Mouse (Mus musculus) Patski (cell line): ENCODE data around the gene Wwp2. TPM values are rescaled to one million over a fixed set of nuclear protein-coding genes. Genes with fewer than 3 reads are reported as not detected.
A peak's percentile ranks its signal among the peaks of the same experiment; 100 is the strongest.

Experiments
- ATAC-seq: fragments of 100-300 bp; one replicate; pipeline ENCODE4 v1.8.0; 2021
- CTCF ChIA-PET: fragments of 350-600 bp; sonication (Branson Sonifier 250); formaldehyde crosslinking; loops from one replicate; lab custom pipeline; 2022; ENCODE audit warnings: inconsistent platforms; lab: Charles Lee
- POLR2A ChIA-PET: fragments of 350-600 bp; sonication (Branson Sonifier 250); formaldehyde crosslinking; loops from one replicate; lab custom pipeline; 2022; ENCODE audit warnings: antibody characterized with exemption, inconsistent platforms; lab: Charles Lee
- DNase-seq: peaks from one replicate; pipeline ENCODE4 v3.0.0-alpha.2; 2011; ENCODE audit warnings: low read depth, low spot score
- H3K27me3 ChIP-seq: fragments of 371-371 bp; one replicate; pipeline ENCODE4 v1.5.1; 2021
- CTCF ChIP-seq: fragments of 100-300 bp; IDR thresholded peaks from one replicate; pipeline ENCODE4 v1.5.1; 2021
- in situ Hi-C: fragments of 300-500 bp; cut with MboI; formaldehyde crosslinking; loops from 3 replicates; pipeline ENCODE4 v1.11.1; 2018; ENCODE audit warnings: low pct_unique_long_range_greater_than_20kb, mixed read lengths
- polyA plus RNA-seq: library from polyadenylated mRNA; unstranded; gene quantifications from one replicate; pipeline ENCODE4 v1.2.3, GENCODE M21; 2021

Wwp2 gene
- polyA plus RNA-seq, 1 experiment from 2014 or later: 26.9 TPM

- ATAC-seq: no peak
- no peak for TF ChIP-seq CTCF
These were observed 11.0 kb upstream of the Wwp2 start for GRCm38 (mm10) chr8:107425230-107425597.

GRCm38 (mm10) chr8:107430821-107431220 lies 5.3 kb upstream of the Wwp2 start:
- in situ Hi-C loops: no loop called here
- POLR2A ChIA-PET: no interaction called here
- ATAC-seq (no peak), DNase-seq (no peak)
- TF ChIP-seq CTCF: no peak
- peaks cover 4% of the 10 kb centered on the region for H3K27me3 ChIP-seq
- CTCF ChIA-PET: interaction anchor here (1.3 kb wide), 1 partner anchor 22 kb away, joined by 3 read pairs; no protein-coding TSS in a partner anchor

More at GRCm38 (mm10) chr8:107425230-107425597, 11.0 kb upstream of the Wwp2 start:
- CTCF ChIA-PET: interaction anchor here (0.7 to 2.5 kb wide), 10 partner anchors 9 to 321 kb away, joined by 3 to 19 read pairs (median 3); no protein-coding TSS in a partner anchor
- POLR2A ChIA-PET: interaction anchor here (0.8 to 1.9 kb wide), 2 partner anchors 9 to 12 kb away, joined by 3 to 8 read pairs; no protein-coding TSS in a partner anchor
- H3K27me3 ChIP-seq: no peaks in the 10 kb centered on the region
- in situ Hi-C loops: no loop called here
- DNase-seq: no peak

- DNase-seq: no peak
- peaks cover 4% of the 10 kb centered on the region for H3K27me3 ChIP-seq
- ATAC-seq: peak; percentile 36
- in situ Hi-C loops: no loop called here
- CTCF ChIA-PET: no interaction called here
- POLR2A ChIA-PET: interaction anchor here (0.6 kb wide), 1 partner anchor 107 kb away, joined by 3 read pairs; no protein-coding TSS in a partner anchor
- TF ChIP-seq CTCF: no peak
These were observed 674 bp upstream of the Wwp2 start for GRCm38 (mm10) chr8:107435421-107435961.

GRCm38 (mm10) chr8:107436841-107437421 lies 766 bp downstream of the Wwp2 start:
- ChIA-PET CTCF (interaction anchor here (1.1 kb wide), 1 partner anchor 11 kb away, joined by 3 read pairs; no protein-coding TSS in a partner anchor), POLR2A (no interaction called here)
- DNase-seq (no peak), ATAC-seq (peak; percentile 49)
- no peak for TF ChIP-seq CTCF
- no peaks in the 10 kb centered on the region for H3K27me3 ChIP-seq
- in situ Hi-C loops: no loop called here

GRCm38 (mm10) chr8:107437711-107438110 lies 1.5 kb downstream of the Wwp2 start:
- CTCF ChIA-PET: interaction anchor here (1.1 kb wide), 1 partner anchor 11 kb away, joined by 3 read pairs; no protein-coding TSS in a partner anchor
- no peak for TF ChIP-seq CTCF
- DNase-seq: no peak
- in situ Hi-C loops: no loop called here
- ATAC-seq: no peak
- POLR2A ChIA-PET: no interaction called here
- no peaks in the 10 kb centered on the region for H3K27me3 ChIP-seq

GRCm38 (mm10) chr8:107439880-107440625 lies 3.9 kb downstream of the Wwp2 start:
- CTCF ChIA-PET: no interaction called here
- TF ChIP-seq CTCF: no peak
- in situ Hi-C loops: no loop called here
- ATAC-seq: no peak
- no peak for DNase-seq
- POLR2A ChIA-PET: interaction anchor here (0.6 kb wide), 2 partner anchors 1025 to 1063 kb away, joined by 3 to 5 read pairs; no protein-coding TSS in a partner anchor
- H3K27me3 ChIP-seq: no peaks in the 10 kb centered on the region

- no peak for TF ChIP-seq CTCF
- in situ Hi-C loops: no loop called here
- DNase-seq (no peak), ATAC-seq (no peak)
- POLR2A ChIA-PET: no interaction called here
- H3K27me3 ChIP-seq: no peaks in the 10 kb centered on the region
- CTCF ChIA-PET: no interaction called here
These were observed 8.5 kb downstream of the Wwp2 start for GRCm38 (mm10) chr8:107444626-107445025.

- DNase-seq: no peak
- no peak for ATAC-seq
- no peak for TF ChIP-seq CTCF
- H3K27me3 ChIP-seq: no peaks in the 10 kb centered on the region
- CTCF ChIA-PET: interaction anchor here (0.6 to 1.8 kb wide), 7 partner anchors 10 to 125 kb away, joined by 3 to 12 read pairs (median 3); no protein-coding TSS in a partner anchor
- in situ Hi-C loops: no loop called here
- POLR2A ChIA-PET: interaction anchor here (0.6 kb wide), 1 partner anchor 1981 kb away, joined by 3 read pairs; no protein-coding TSS in a partner anchor
These were observed 11.5 kb downstream of the Wwp2 start for GRCm38 (mm10) chr8:107447713-107448112.

GRCm38 (mm10) chr8:107448382-107448889 lies 12.3 kb downstream of the Wwp2 start:
- CTCF ChIA-PET: interaction anchor here (0.9 to 1.6 kb wide), 6 partner anchors 10 to 128 kb away, joined by 3 to 5 read pairs (median 3); no protein-coding TSS in a partner anchor
- ATAC-seq: no peak
- DNase-seq: no peak
- TF ChIP-seq CTCF: no peak
- no peaks in the 10 kb centered on the region for H3K27me3 ChIP-seq
- POLR2A ChIA-PET: no interaction called here
- in situ Hi-C loops: no loop called here

- in situ Hi-C loops: no loop called here
- DNase-seq: no peak
- POLR2A ChIA-PET: interaction anchor here (0.6 kb wide), 1 partner anchor 374 kb away, joined by 6 read pairs; no protein-coding TSS in a partner anchor
- CTCF ChIA-PET: interaction anchor here (1.0 to 1.6 kb wide), 4 partner anchors 9 to 127 kb away, joined by 3 to 5 read pairs (median 4); no protein-coding TSS in a partner anchor
- H3K27me3 ChIP-seq: no peaks in the 10 kb centered on the region
- TF ChIP-seq CTCF: no peak
- ATAC-seq: no peak
These were observed 13.0 kb downstream of the Wwp2 start for GRCm38 (mm10) chr8:107449130-107449529.
